In genomic region chr13:12249195-12249898, GRCm38 (mm10) we compare ENCODE assay signal across 21 mouse cellular contexts. TPM values are rescaled to one million over a fixed set of nuclear protein-coding genes. Genes with fewer than 3 reads are reported as not detected.
DNase-seq lines count a peak whose midpoint lies in the region; ATAC-seq and TF ChIP-seq lines count a peak whose summit lies in the region.
"Had no signal": no experiment of that assay in that cellular context is flagged by ENCODE, and none has a peak within 500 bp of the region (broad histone marks: within the 10 kb centered on the region; RNA-seq: fewer than 3 reads in every experiment).

No protein-coding gene starts in this region.

- H3K4me2 ChIP-seq in heart, embryonic 14.5 days (ENCODE audit: low read length), result no peak overlapping the region
- no peak overlapping the region for H3K4me2 ChIP-seq in kidney, postnatal 0 days (ENCODE audit: low read length)
- no peak overlapping the region for H3K4me2 ChIP-seq in kidney, embryonic 14.5 days (replicated peaks; ENCODE audit: low read depth, low read length)
- no peak overlapping the region for H3K4me2 ChIP-seq in liver, postnatal 0 days (ENCODE audit: low read depth, low read length)
- H3K4me2 ChIP-seq: hindbrain, embryonic 15.5 days; limb, embryonic 13.5 days; lung, embryonic 15.5 days; midbrain, embryonic 12.5 days; neural tube, embryonic 12.5 days had no signal

- TF ChIP-seq CTCF in kidney, postnatal 0 days (IDR thresholded peaks at IDR 0.05; ENCODE audit: low read depth), result no peak
- TF ChIP-seq CTCF in MEL (IDR thresholded peaks at IDR 0.05 in 2 of 3, conservative IDR thresholded peaks at IDR 0.05 in 1 of 3; ENCODE audit: control insufficient read depth in 1 of 3, insufficient read depth in 1 of 3, low read depth in 2 of 3, low read length in 3 of 3, poor library complexity in 1 of 3, severe bottlenecking in 1 of 3), result no peak
- no peak for TF ChIP-seq CTCF in liver, postnatal 0 days (IDR thresholded peaks at IDR 0.05; ENCODE audit: low read depth)

- peaks cover 0 to 16% of the 10 kb centered on the region in 2 experiments; a peak in 2 of 4 replicates for H3K4me1 ChIP-seq in heart, embryonic 14.5 days (ENCODE audit: control insufficient read depth in 2 of 2, insufficient read depth in 2 of 2, low read length in 2 of 2)
- H3K4me1 ChIP-seq in kidney, postnatal 0 days (replicated peaks; ENCODE audit: insufficient read depth, low read length), result no peaks in the 10 kb centered on the region
- H3K4me1 ChIP-seq in kidney, embryonic 14.5 days (ENCODE audit: control insufficient read depth, insufficient read depth, low read length), result no peaks in the 10 kb centered on the region
- peaks cover 5 to 22% of the 10 kb centered on the region in 2 experiments; a peak in 2 of 4 replicates for H3K4me1 ChIP-seq in MEL (ENCODE audit: control insufficient read depth in 1 of 2, insufficient read depth in 2 of 2, low read length in 2 of 2)
- no peaks in the 10 kb centered on the region for H3K4me1 ChIP-seq in liver, postnatal 0 days (ENCODE audit: insufficient read depth)
- H3K4me1 ChIP-seq: forebrain, embryonic 10.5 days; hindbrain, embryonic 15.5 days; limb, embryonic 13.5 days; lung, embryonic 15.5 days; midbrain, embryonic 12.5 days; neural tube, embryonic 12.5 days had no signal

- no peak for DNase-seq in heart, adult 9 months (ENCODE audit: low spot score in 2 of 2)
- DNase-seq in kidney, postnatal 0 days (ENCODE audit: low spot score), result no peak
- peak; percentile 67 for DNase-seq in MEL (ENCODE audit: low read depth, low spot score)
- no peak for DNase-seq in liver, postnatal 0 days
- no peak for DNase-seq in adrenal gland, postnatal 25 days
- DNase-seq: adrenal gland, adult 2 months; cerebellum, adult 8-10 months; forebrain, postnatal 0 days; layer of hippocampus, postnatal 36 days; thymus, postnatal 14 days had no signal

- H3K27me3 ChIP-seq in heart, embryonic 14.5 days (ENCODE audit: control insufficient read depth, insufficient read depth, low read length), result no peaks in the 10 kb centered on the region; the same call in 1 of the 2 replicates
- no peaks in the 10 kb centered on the region for H3K27me3 ChIP-seq in kidney, postnatal 0 days (ENCODE audit: insufficient read depth, low read length)
- H3K27me3 ChIP-seq in kidney, embryonic 14.5 days (ENCODE audit: control insufficient read depth, insufficient read depth, low read length), result no peaks in the 10 kb centered on the region
- H3K27me3 ChIP-seq in MEL (ENCODE audit: control insufficient read depth in 1 of 2, insufficient read depth in 2 of 2, low read length in 2 of 2), result no peaks in the 10 kb centered on the region
- H3K27me3 ChIP-seq in liver, postnatal 0 days (ENCODE audit: insufficient read depth, low read length), result no peaks in the 10 kb centered on the region
- H3K27me3 ChIP-seq: hindbrain, embryonic 15.5 days; limb, embryonic 13.5 days; lung, embryonic 15.5 days; midbrain, embryonic 12.5 days; neural tube, embryonic 12.5 days had no signal

- H3K36me3 ChIP-seq in heart, embryonic 14.5 days (ENCODE audit: control insufficient read depth, insufficient read depth, low read length), result peaks cover 74% of the 10 kb centered on the region
- H3K36me3 ChIP-seq in kidney, postnatal 0 days (ENCODE audit: insufficient read depth, low read length), result peaks cover 25% of the 10 kb centered on the region
- H3K36me3 ChIP-seq in kidney, embryonic 14.5 days (ENCODE audit: control insufficient read depth, insufficient read depth, low read length), result peaks cover 40% of the 10 kb centered on the region
- peaks cover 20 to 37% of the 10 kb centered on the region in 2 experiments for H3K36me3 ChIP-seq in MEL (ENCODE audit: control insufficient read depth in 1 of 2, insufficient read depth in 2 of 2, low read length in 2 of 2)
- peaks cover 20% of the 10 kb centered on the region for H3K36me3 ChIP-seq in liver, postnatal 0 days (replicated peaks; ENCODE audit: insufficient read depth, low read length)

- no peak overlapping the region for H3K27ac ChIP-seq in heart, embryonic 14.5 days (replicated peaks in 1 of 2; ENCODE audit: control insufficient read depth in 1 of 2, insufficient read depth in 1 of 2, low read depth in 2 of 2, low read length in 2 of 2)
- peak overlapping the region; percentile 21; the same call in 1 of the 2 replicates for H3K27ac ChIP-seq in kidney, postnatal 0 days
- H3K27ac ChIP-seq in kidney, embryonic 14.5 days (ENCODE audit: low read depth, low read length), result no peak overlapping the region
- no peak overlapping the region for H3K27ac ChIP-seq in MEL (ENCODE audit: control insufficient read depth, low read depth, low read length)
- no peak overlapping the region for H3K27ac ChIP-seq in liver, postnatal 0 days (ENCODE audit: low read depth)
- H3K27ac ChIP-seq: forebrain, embryonic 10.5 days; hindbrain, embryonic 15.5 days; layer of hippocampus, adult 2 months; limb, embryonic 13.5 days; lung, embryonic 15.5 days; macrophage; midbrain, embryonic 12.5 days; neural tube, embryonic 12.5 days had no signal

- H3K79me2 ChIP-seq in MEL (ENCODE audit: control insufficient read depth, insufficient read depth, low read length, poor library complexity), result peaks cover 13% of the 10 kb centered on the region; the same call in 1 of the 2 replicates

- no peak for TF ChIP-seq POLR2A in MEL (IDR thresholded peaks at IDR 0.05; ENCODE audit: control insufficient read depth in 1 of 2, insufficient read depth in 1 of 2, low read depth in 1 of 2, low read length in 2 of 2, poor library complexity in 1 of 2)

- TF ChIP-seq EP300 in MEL (IDR thresholded peaks at IDR 0.05; ENCODE audit: low read depth in 1 of 2, low read length in 2 of 2), result peak in 1 of 2 experiments; percentile 68; a peak in 3 of 4 replicates
- TF ChIP-seq EP300 in liver, postnatal 0 days (IDR thresholded peaks at IDR 0.05; ENCODE audit: low read depth), result no peak

- peak; percentile 11; the same call in 1 of the 2 replicates for ATAC-seq in heart, embryonic 14.5 days (ENCODE audit: insufficient number of reproducible peaks, insufficient read depth, low FRiP score, low read depth)
- peak; percentile 85 for ATAC-seq in kidney, postnatal 0 days (replicated peaks; ENCODE audit: low FRiP score, low read depth)
- no peak for ATAC-seq in kidney, embryonic 14.5 days (ENCODE audit: low FRiP score, low TSS enrichment)
- ATAC-seq in liver, postnatal 0 days, result peak; percentile 58
- ATAC-seq: forebrain, postnatal 0 days; intestine, embryonic 16.5 days had no signal

- H3K9ac ChIP-seq in heart, embryonic 14.5 days (ENCODE audit: low read length), result no peak overlapping the region
- H3K9ac ChIP-seq in kidney, postnatal 0 days (ENCODE audit: low read depth, low read length), result no peak overlapping the region
- no peak overlapping the region for H3K9ac ChIP-seq in kidney, embryonic 14.5 days (ENCODE audit: low read depth, low read length)
- no peak overlapping the region for H3K9ac ChIP-seq in MEL (ENCODE audit: control insufficient read depth, low read depth, low read length, poor library complexity, severe bottlenecking)
- H3K9ac ChIP-seq in liver, postnatal 0 days (replicated peaks), result no peak overlapping the region
- H3K9ac ChIP-seq: forebrain, postnatal 0 days; hindbrain, embryonic 15.5 days; limb, embryonic 13.5 days; lung, embryonic 15.5 days; midbrain, embryonic 12.5 days; neural tube, embryonic 12.5 days had no signal

- no peaks in the 10 kb centered on the region for H3K9me3 ChIP-seq in heart, embryonic 14.5 days (ENCODE audit: control insufficient read depth, low read length)
- H3K9me3 ChIP-seq in kidney, postnatal 0 days (replicated peaks; ENCODE audit: low read length), result no peaks in the 10 kb centered on the region
- H3K9me3 ChIP-seq in kidney, embryonic 14.5 days (ENCODE audit: control insufficient read depth, low read length), result no peaks in the 10 kb centered on the region
- no peaks in the 10 kb centered on the region for H3K9me3 ChIP-seq in MEL (replicated peaks; ENCODE audit: insufficient read depth, low read length)
- H3K9me3 ChIP-seq in liver, postnatal 0 days (ENCODE audit: low read length), result no peaks in the 10 kb centered on the region
- H3K9me3 ChIP-seq: forebrain, embryonic 10.5 days; hindbrain, embryonic 15.5 days; limb, embryonic 13.5 days; lung, embryonic 15.5 days; midbrain, embryonic 12.5 days; neural tube, embryonic 12.5 days had no signal

- TF ChIP-seq RAD21 in MEL (IDR thresholded peaks at IDR 0.05; ENCODE audit: low read depth, low read length), result no peak

- H3K4me3 ChIP-seq in heart, embryonic 14.5 days (ENCODE audit: control insufficient read depth in 1 of 2, insufficient read depth in 1 of 2, low read depth in 1 of 2, low read length in 2 of 2), result no peak overlapping the region
- no peak overlapping the region for H3K4me3 ChIP-seq in kidney, postnatal 0 days (replicated peaks; ENCODE audit: low read depth, low read length)
- H3K4me3 ChIP-seq in kidney, embryonic 14.5 days (ENCODE audit: low read length), result no peak overlapping the region
- no peak overlapping the region for H3K4me3 ChIP-seq in MEL (ENCODE audit: control insufficient read depth in 1 of 2, insufficient read depth in 1 of 2, low read depth in 2 of 2, low read length in 2 of 2)
- no peak overlapping the region for H3K4me3 ChIP-seq in liver, postnatal 0 days (ENCODE audit: low read depth, low read length)
- H3K4me3 ChIP-seq: forebrain, embryonic 10.5 days; hindbrain, embryonic 15.5 days; layer of hippocampus, adult 2 months; limb, embryonic 13.5 days; lung, embryonic 15.5 days; midbrain, embryonic 12.5 days; neural tube, embryonic 12.5 days had no signal

- 47% methylated on average over 8 of the region's 8 CpGs for WGBS in heart, embryonic 14.5 days
- 75% methylated on average over 8 of the region's 8 CpGs for WGBS in kidney, postnatal 0 days
- 83% methylated on average over 8 of the region's 8 CpGs for WGBS in kidney, embryonic 14.5 days
- 77% methylated on average over 8 of the region's 8 CpGs for WGBS in liver, postnatal 0 days (ENCODE audit: insufficient replicate concordance)

TF ChIP-seq in MEL, 35 proteins besides CTCF, POLR2A, EP300 and RAD21:
- no peak for TF ChIP-seq NELFE (IDR thresholded peaks at IDR 0.05; ENCODE audit: low read depth, low read length)
- TF ChIP-seq ETS1 (IDR thresholded peaks at IDR 0.05; ENCODE audit: low read depth, low read length), result peak; percentile 20; the same call in 1 of the 2 replicates

RNA-seq across cellular contexts. Expression of gene Mtr, which starts 8.6 kb away (rescaled TPM):
- 14.8 and 17.5 TPM in 2 replicates for polyA plus RNA-seq in heart, embryonic 14.5 days (2014; fragmentation: Nextera tagmentation; extraction: Ambion mirVana)
- polyA plus RNA-seq in kidney, postnatal 0 days (2015; fragmentation: Nextera tagmentation; extraction: Ambion mirVana), result 8.7 and 9.2 TPM in 2 replicates
- polyA plus RNA-seq in kidney, embryonic 14.5 days (2014; fragmentation: Nextera tagmentation; extraction: Ambion mirVana), result 7.2 and 19.7 TPM in 2 replicates
- 25.5 and 25.6 TPM in 2 replicates for total RNA-seq in MEL (2012; rRNA removed)
- polyA plus RNA-seq in MEL (2012; ENCODE audit: insufficient read depth in 1 of 2, insufficient read length in 2 of 2, low read depth in 1 of 2, low replicate concordance in 2 of 2, missing spikeins in 1 of 2), result 10 to 100 TPM; 32.2 to 53.0 TPM
- polyA plus RNA-seq in liver, postnatal 0 days (2015; fragmentation: Nextera tagmentation; extraction: Ambion mirVana), result 3.2 and 4.1 TPM in 2 replicates
- 21.4 and 26.1 TPM in 2 replicates for total RNA-seq in adrenal gland, postnatal 25 days (2021)
